Mouse (Mus musculus) liver, embryonic 11.5 days (tissue): ENCODE measurements around the gene Pipox. TPM values are rescaled to one million over a fixed set of nuclear protein-coding genes. Genes with fewer than 3 reads are reported as not detected.

Experiments used
- ATAC-seq: fragments of 200-750 bp; cut with Nextera tagmentation; replicated peaks from 2 replicates; pipeline ENCODE4 v1.8.0; 2017; ENCODE audit warnings: moderate number of reproducible peaks, mild to moderate bottlenecking, moderate TSS enrichment, moderate library complexity; ENCODE audit not compliant: low FRiP score
- DNase-seq: peaks from one replicate; pipeline ENCODE4 v3.0.0-alpha.2; 2017; ENCODE audit warnings: low spot score
- H3K27ac ChIP-seq: fragments of 300-500 bp; sonication (generic); 2 replicates; pipeline ENCODE4 v1.5.1; 2014; ENCODE audit warnings: mild to moderate bottlenecking, low read depth, low read length, control low read depth
- H3K27me3 ChIP-seq: fragments of 300-500 bp; sonication (generic); replicated peaks from 2 replicates; pipeline ENCODE4 v1.6.1; 2014; ENCODE audit warnings: low read length, mixed read lengths; ENCODE audit not compliant: control insufficient read depth, insufficient read depth
- H3K36me3 ChIP-seq: fragments of 300-500 bp; sonication (generic); 2 replicates; pipeline ENCODE4 v1.6.1; 2014; ENCODE audit warnings: mild to moderate bottlenecking, low read length, moderate library complexity, mixed read lengths; ENCODE audit not compliant: control insufficient read depth, insufficient read depth
- H3K4me1 ChIP-seq: fragments of 300-500 bp; sonication (generic); replicated peaks from 2 replicates; pipeline ENCODE4 v1.6.1; 2014; ENCODE audit warnings: low read length, mixed read lengths; ENCODE audit not compliant: control insufficient read depth, insufficient read depth
- H3K4me2 ChIP-seq: fragments of 300-500 bp; sonication (generic); 2 replicates; pipeline ENCODE4 v1.6.1; 2014; ENCODE audit warnings: mild to moderate bottlenecking, control low read depth, moderate library complexity
- H3K4me3 ChIP-seq: fragments of 300-500 bp; sonication (generic); 2 replicates; pipeline ENCODE4 v1.5.1; 2014; ENCODE audit warnings: low read depth, low read length, control low read depth
- H3K9ac ChIP-seq: fragments of 300-500 bp; sonication (generic); 2 replicates; pipeline ENCODE4 v1.6.1; 2014; ENCODE audit warnings: low read depth, low read length, control low read depth
- H3K9me3 ChIP-seq: fragments of 300-500 bp; sonication (generic); 2 replicates; pipeline ENCODE4 v1.6.1; 2016; ENCODE audit warnings: low read length, inconsistent platforms, mixed read lengths; ENCODE audit not compliant: control insufficient read depth
- WGBS: fragments of 180-500 bp; shearing (Covaris S2); extraction: QIAGEN DNeasy Blood & Tissue Kit; methylation state at CpG from one replicate; pipeline ENCODE4 v1.1.7; 2014; 5-methylcytosine and 5-hydroxymethylcytosine counted together
- polyA plus RNA-seq: library from polyadenylated mRNA; unstranded; fragments of >200 nt; fragmentation: Nextera tagmentation; extraction: Ambion mirVana; gene quantifications from 2 replicates; pipeline ENCODE4 v1.2.1, GENCODE M21; 2014

The Pipox gene
- polyA plus RNA-seq, 1 experiment from 2014 or later, result 6.9 TPM

DNA sequence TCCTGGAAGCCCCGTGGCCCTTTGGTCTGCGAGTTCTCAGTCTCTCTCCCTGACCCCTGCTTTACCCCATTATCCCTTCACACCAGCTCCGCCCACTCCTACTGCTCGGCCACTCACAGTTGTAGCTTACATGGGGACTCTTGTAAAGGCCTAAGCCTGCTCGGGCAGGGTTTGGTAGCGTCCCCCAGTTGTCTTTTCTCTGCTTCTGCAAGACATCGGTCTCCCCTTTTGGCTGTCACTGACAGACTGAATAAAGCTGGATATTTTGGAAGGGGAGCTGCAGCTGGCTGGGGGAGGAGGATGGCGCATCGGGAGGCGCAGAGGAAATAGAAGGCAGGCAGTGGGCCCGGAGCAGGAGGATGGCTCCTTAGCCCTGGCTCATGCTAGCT lies 17.1 kb downstream of the Pipox start:
- H3K27me3 ChIP-seq, result peaks cover 6% of the 10 kb centered on the region
- H3K4me1 ChIP-seq, result peaks cover 20% of the 10 kb centered on the region
- H3K9ac ChIP-seq, result no peak overlapping the region

DNA sequence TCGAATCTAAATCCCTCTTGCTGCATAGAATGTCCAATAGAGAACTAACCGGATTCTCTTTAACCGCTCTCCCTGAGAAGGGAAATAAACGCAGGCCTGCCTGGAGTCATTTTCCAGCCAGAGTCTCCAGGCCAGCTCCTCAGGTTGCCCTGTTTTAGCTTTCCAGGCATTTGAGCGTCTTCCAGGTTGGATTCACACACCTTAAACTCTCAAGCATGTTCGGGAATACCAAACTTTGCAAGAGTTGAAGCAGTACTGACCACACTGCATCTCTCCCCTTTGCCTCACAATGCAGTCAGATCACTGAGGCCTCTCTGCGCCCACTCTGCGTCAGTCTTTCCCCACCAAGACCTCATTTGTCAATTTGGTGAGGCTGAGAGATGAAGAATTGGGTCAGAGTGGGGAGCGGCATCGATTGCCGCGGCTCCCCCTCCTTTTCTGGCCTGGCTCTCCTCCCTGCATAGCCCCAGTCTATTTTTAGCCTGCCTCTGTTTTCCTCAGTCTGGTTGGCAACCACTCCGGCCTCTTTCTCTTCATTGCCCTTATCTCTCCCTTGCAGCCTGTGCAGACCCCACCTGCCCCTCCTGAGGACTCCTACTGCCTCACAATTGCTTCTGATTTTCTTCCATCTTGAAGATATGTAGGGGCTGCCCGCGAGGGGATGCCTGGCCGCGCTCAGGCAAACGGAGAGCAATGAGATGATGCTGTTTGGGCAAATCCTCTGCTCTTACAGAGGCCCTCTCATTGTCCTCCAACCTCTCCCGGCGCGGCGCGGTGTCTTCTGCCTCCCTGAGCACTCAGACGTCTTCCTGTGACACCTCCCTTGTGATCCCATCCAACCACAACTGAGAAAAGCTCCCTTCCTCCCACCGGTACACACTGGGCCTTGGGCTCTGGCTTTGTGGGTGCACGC lies 17.8 kb downstream of the Pipox start:
- H3K36me3 ChIP-seq, result no peaks in the 10 kb centered on the region
- peak overlapping the region; percentile 47 for H3K4me2 ChIP-seq
- no peak for DNase-seq
- peaks cover 6% of the 10 kb centered on the region for H3K27me3 ChIP-seq
- H3K9me3 ChIP-seq, result no peaks in the 10 kb centered on the region
- peak overlapping the region; percentile 48; the same call in 1 of the 2 replicates for H3K27ac ChIP-seq
- H3K4me3 ChIP-seq, result no peak overlapping the region
- peak; percentile 79 for ATAC-seq
- H3K9ac ChIP-seq, result no peak overlapping the region; the same call in 1 of the 2 replicates
- 33% methylated on average over 26 of the region's 26 CpGs for WGBS
- peaks cover 20% of the 10 kb centered on the region for H3K4me1 ChIP-seq

More for the DNA sequence above, 17.1 kb downstream of the Pipox start:
- Histone ChIP-seq H3K36me3 (no peaks in the 10 kb centered on the region), H3K4me3 (no peak overlapping the region), H3K9me3 (no peaks in the 10 kb centered on the region), H3K4me2 (peak overlapping the region; percentile 47), H3K27ac (peak overlapping the region; percentile 43; the same call in 1 of the 2 replicates)
- DNase-seq (no peak), ATAC-seq (no peak; the same call in 1 of the 2 replicates)
- 50% methylated on average over 11 of the region's 11 CpGs for WGBS

- ATAC-seq, result no peak
- H3K36me3 ChIP-seq, result no peaks in the 10 kb centered on the region
- no peaks in the 10 kb centered on the region for H3K9me3 ChIP-seq
- H3K9ac ChIP-seq, result no peak overlapping the region
- peaks cover 20% of the 10 kb centered on the region for H3K4me1 ChIP-seq
- no peak overlapping the region for H3K4me3 ChIP-seq
- H3K27ac ChIP-seq, result no peak overlapping the region
- H3K27me3 ChIP-seq, result peaks cover 6% of the 10 kb centered on the region
- no peak for DNase-seq
- WGBS, result 60% methylated on average over 5 of the region's 5 CpGs
- H3K4me2 ChIP-seq, result no peak overlapping the region
Observed at GRCm38 (mm10) chr11:77875269-77875668, 18.6 kb downstream of the Pipox start.

DNA sequence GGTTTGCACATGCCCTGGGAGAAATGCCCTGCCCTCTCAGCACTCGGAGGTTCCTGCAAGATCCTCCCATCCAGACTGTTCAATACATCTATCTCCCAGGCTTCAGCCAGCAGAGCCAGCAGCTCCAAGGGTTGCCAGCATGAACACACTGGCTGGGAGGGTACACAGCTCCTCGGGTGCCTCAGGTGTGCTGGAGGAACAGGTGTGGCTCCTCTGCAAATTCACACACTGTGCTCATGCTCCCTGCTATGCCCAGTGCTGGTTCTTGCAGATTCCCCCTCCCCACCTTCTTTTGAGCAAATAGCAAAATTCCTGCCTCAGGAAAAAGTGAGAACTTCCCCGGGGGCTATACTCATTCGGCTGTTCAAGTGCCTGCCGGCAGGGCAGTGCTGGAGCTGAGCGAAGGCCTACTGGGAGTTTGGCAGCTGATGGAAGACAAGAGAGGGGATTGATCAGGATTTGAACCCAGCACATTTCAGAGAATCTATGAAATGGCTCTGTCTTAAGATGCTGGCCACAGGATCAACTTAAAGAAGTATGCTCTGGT lies 19.1 kb downstream of the Pipox start:
- no peak overlapping the region for H3K4me2 ChIP-seq
- peaks cover 20% of the 10 kb centered on the region for H3K4me1 ChIP-seq
- H3K4me3 ChIP-seq, result no peak overlapping the region
- H3K27me3 ChIP-seq, result peaks cover 6% of the 10 kb centered on the region
- DNase-seq (no peak), ATAC-seq (no peak)
- no peaks in the 10 kb centered on the region for H3K36me3 ChIP-seq
- no peak overlapping the region for H3K9ac ChIP-seq
- 63% methylated on average over 6 of the region's 6 CpGs for WGBS
- H3K27ac ChIP-seq, result no peak overlapping the region
- H3K9me3 ChIP-seq, result no peaks in the 10 kb centered on the region

GRCm38 (mm10) chr11:77873116-77873515 lies 20.8 kb downstream of the Pipox start:
- Histone ChIP-seq H3K36me3 (no peaks in the 10 kb centered on the region), H3K4me1 (peaks cover 20% of the 10 kb centered on the region), H3K27ac (no peak overlapping the region), H3K9ac (no peak overlapping the region), H3K27me3 (peaks cover 9% of the 10 kb centered on the region), H3K9me3 (no peaks in the 10 kb centered on the region), H3K4me3 (no peak overlapping the region), H3K4me2 (no peak overlapping the region)
- DNase-seq, result no peak
- no peak for ATAC-seq
- WGBS, result 33% methylated on average over 3 of the region's 3 CpGs

DNA sequence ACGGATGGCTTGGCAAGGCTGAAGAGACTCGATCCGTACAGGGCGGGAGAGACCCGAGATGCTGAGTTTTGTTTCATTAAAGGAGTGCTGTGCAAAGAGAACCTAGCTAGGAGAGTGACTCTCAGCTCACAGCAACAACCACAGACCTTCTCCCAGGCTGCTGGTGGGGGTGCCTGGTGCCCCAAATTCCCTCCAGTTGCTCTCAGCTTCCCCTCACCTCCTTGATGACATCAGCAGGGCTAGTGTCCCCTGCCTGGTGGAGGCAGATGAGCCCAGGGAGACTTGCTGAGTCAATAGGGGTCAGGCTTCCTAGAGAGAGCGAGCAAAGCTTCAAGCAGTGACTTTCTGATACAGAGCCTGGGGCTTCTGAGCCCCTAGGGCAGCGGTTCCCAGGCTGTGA lies 21.2 kb downstream of the Pipox start:
- 7% methylated on average over 7 of the region's 7 CpGs for WGBS
- Histone ChIP-seq H3K4me2 (peak overlapping the region; percentile 27), H3K4me1 (peaks cover 20% of the 10 kb centered on the region), H3K27ac (no peak overlapping the region), H3K9ac (0 out of 2 replicates have a peak overlapping the region, but pooled peaks have one; percentile 8), H3K4me3 (no peak overlapping the region), H3K9me3 (no peaks in the 10 kb centered on the region), H3K27me3 (peaks cover 9% of the 10 kb centered on the region), H3K36me3 (no peaks in the 10 kb centered on the region)
- DNase-seq, result no peak
- no peak for ATAC-seq

- 0 out of 2 replicates have a peak overlapping the region, but pooled peaks have one; percentile 8 for H3K9ac ChIP-seq
- H3K4me3 ChIP-seq, result no peak overlapping the region
- peak overlapping the region; percentile 27 for H3K4me2 ChIP-seq
- H3K27ac ChIP-seq, result no peak overlapping the region
- peaks cover 20% of the 10 kb centered on the region for H3K4me1 ChIP-seq
- H3K27me3 ChIP-seq, result peaks cover 10% of the 10 kb centered on the region
- no peaks in the 10 kb centered on the region for H3K36me3 ChIP-seq
- ATAC-seq (no peak), DNase-seq (no peak)
- no peaks in the 10 kb centered on the region for H3K9me3 ChIP-seq
- WGBS, result 4% methylated on average over 11 of the region's 11 CpGs
Observed at GRCm38 (mm10) chr11:77872236-77872635, 21.7 kb downstream of the Pipox start.

DNA sequence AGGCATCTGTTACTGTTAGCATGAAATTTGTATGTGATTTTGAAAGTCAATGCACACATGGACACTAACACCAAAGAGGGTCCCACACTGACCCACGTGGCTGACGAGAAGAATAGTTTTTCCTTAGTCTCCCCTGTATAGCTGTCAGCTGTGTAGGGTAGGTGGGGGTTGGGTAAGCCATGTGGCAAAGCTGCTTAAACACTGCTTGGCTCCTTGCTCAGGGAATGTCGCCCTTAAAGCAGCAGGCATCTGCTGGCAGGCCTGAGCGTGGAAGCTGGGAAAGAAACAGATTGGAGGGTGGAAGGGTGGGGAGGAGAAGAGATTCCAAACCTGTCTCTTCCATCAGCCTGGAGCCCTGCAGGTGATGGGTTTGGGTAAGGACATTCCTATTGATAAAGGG lies 22.5 kb downstream of the Pipox start:
- ATAC-seq, result no peak

More for the DNA sequence above, 22.5 kb downstream of the Pipox start:
- Histone ChIP-seq H3K4me2 (no peak overlapping the region), H3K27me3 (peaks cover 8% of the 10 kb centered on the region; the same call in 1 of the 2 replicates), H3K27ac (no peak overlapping the region), H3K9ac (no peak overlapping the region), H3K9me3 (no peaks in the 10 kb centered on the region), H3K4me3 (no peak overlapping the region), H3K4me1 (peaks cover 18% of the 10 kb centered on the region), H3K36me3 (no peaks in the 10 kb centered on the region)
- DNase-seq, result no peak
- WGBS, result 41% methylated on average over 4 of the region's 4 CpGs
